Mouse (Mus musculus): ENCODE measurements at regions not wholly inside any gene's neighbourhood (a gene's known extent, or its start where the extent isn't known, plus 50 kb on each side); places are given as distances from the start of the nearest gene placed in this dataset.
A peak's percentile ranks its signal among the peaks of the same experiment; 100 is the strongest.
"Not testable (repeated sequence)": the region's sequence is repeated elsewhere in the genome, so short reads cannot be mapped to it uniquely, and the experiment has no call there.

DNA sequence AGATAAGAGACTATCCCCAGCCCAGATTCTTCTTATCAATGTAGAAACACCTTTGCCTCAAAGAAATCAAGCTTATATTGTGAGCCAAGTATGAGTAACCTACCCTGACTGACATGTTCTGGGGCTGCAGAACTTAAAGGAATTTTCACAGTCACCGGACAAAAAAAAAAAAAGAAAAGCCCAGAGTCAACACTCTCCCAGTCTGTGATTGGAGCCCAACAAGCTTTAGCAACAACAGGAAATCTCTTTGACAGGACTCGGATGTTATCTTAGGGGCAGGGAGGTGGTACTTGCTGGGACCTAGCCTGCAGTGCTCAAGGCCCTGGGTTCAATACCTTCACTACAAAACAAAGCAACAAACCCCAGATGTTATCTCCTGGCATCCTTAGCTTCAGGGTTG is 114.2 kb downstream of the Nectin1 start:
- DNase-seq: no peak

DNA sequence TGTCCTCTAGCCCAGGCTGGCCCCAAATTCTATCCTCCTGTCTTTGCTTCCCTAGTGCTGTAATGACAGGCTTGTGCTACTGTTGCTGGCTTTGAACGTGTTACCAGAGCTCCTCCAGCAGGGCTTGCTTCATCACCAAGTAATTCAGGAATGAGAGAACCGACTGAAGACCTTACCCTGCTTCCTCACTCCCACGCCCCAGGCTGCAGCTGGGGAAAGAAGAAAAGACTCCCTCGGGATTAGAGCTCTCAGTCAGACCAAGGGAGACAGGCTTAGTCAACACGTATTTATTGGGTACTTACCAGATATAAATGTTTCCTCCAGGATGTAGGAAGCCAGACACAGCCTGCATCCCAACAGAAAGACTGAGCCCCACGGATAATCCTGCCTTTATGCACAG is 115.0 kb downstream of the Nectin1 start:
- DNase-seq: no peak

DNA sequence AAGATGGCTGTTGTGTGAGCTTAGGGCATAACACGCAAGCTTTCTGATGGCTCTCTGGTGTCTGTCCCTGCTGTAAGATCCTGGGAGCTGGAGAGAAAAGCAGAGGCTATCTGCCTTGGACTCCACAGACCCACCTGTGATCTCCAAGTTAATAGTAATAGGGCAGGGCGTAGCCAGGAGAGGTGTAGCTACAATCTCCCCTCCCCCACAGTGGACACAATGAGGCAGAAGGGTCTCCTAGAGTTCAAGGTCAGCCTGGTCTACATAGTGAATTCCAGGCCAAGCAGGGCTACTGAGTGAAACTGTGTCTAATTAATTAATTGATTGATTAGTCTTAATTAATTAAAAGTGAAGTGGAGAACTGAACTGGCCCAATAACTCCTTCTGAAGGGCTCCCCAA is 116.5 kb downstream of the Nectin1 start:
- no peak for DNase-seq

DNA sequence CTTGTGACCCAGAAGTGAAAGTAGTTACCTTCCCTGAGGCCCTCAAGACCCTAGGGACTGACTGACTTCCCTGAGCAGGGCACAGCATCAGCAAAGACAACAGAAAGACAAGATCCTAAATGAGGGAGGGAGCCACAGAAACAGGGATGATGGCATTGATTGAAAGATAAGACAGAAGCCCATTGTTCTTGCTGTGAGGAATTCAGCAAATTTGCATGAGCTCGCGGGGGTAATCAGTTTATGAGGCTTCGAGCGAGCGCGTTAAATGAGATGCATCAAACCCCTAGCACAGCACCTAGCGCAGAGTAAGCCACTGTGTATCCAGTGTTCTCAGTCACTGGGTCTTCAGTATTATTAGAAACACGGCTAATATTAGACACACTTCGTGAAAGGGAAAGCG is 117.6 kb downstream of the Nectin1 start:
- no peak for DNase-seq

DNA sequence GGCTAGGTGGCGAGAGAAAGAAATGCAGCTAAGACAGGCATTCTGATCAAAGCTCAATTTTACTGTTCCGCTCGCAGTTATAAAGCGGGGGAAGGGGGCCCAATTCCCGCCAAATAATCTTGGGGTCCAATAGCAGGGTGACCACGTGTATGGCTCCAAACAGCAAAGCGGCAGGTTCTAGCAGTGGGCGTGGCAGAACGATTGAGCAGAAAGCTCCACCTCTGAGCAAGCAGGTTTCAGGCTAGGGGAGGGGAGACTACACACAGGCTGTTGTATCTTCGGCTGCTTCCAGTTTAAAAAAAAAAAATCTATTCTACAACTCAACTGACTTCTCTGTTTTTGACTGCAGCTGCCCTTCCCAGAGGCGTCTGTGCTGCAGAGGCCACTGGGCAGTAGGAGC is 118.2 kb downstream of the Nectin1 start:
- DNase-seq: not testable (repeated sequence)

DNA sequence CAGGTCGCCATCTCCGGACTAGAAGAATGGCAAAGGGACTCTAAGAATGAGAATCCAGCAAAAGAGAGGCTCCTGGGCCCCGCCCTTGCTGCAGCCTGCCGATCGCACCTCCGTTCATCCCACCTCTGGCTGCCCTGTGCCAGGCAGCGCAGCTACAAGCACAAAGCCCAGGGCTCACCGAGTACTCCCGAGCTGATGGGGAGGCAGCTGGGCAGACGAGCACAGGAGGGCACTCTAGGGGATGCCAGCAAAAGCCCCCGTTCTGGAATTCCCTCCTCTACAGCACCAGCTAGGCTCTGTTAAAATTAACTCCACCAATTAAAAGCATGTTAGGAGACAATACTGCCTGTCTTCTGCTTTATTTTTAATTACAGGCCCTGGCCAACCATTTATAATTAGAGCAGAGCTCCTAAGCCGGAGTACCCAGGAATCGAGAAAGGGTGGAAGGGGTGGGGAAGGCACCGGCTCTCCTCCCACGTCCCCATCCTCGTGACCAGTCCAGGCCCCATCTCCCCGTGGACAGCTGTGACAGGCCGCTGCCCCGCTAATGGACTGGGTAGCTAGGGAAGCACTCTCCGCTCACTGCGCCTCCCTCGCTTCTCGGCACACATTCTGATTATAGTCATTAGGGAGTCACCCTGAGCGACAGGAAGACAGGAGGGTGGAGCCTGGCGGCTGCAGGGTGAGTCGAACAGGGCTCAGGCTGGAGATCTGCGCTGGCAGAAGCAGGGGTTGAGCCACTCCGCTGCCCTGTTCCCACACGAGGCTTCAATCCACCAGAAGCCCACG is 120.0 kb downstream of the Nectin1 start:
- peak; percentile 20 to 22 for DNase-seq

DNA sequence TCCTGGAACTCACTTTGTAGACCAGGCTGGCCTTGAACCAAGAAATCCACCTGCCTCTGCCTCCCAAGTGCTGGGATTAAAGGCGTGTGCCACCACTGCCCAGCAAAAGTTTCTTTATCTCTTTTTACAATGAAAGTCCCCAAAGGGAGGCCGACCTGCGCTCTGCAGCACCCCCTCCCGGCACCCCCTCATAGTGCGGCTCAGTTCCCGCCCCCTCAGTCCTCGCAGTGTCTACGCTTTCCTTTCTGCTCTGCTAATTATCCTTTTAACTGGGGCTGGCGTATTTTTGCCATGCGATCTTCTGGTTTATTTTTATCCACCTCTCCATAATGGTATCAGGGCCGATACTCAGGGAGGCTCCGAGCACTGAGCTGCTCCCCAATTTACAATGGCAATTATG is 123.0 kb downstream of the Nectin1 start:
- no peak for DNase-seq

DNA sequence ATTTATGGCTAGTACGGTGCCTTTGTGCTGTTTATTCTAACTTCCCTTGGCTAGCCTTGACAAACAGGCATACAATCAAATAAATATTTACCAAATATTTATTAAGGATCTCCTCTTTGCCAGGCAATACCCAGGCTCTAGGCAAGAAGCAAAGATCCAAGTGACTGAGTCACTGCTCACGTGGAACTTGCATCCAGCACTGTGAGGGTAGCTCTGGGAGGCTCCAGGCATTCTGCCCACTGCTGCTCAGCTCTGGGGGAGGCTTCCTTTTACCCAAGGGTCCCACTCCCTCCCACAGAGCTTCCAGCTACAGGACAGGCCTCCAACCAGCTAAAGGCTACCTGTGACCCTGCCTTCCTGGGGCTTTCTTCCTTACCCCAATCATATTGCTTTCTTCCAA is 130.1 kb downstream of the Nectin1 start:
- DNase-seq: no peak

DNA sequence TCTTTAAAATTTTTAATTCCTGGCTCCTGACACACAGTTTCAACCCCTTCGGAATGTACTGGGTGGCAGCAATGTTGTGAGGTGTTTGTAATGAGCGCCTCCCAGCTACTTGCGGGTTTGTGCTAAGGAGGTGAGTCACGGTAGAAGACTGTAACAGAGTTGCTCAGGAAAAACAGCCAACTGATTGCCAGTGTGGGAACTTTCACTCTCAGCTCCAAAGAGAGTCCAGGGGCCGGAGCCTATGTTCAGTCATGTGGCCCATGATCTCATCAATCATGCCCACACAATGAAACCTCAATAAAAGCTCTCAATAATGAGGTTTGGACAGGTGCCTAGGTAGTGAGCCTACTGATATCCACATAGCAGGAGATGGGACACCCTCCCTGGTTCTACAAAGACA is 130.5 kb downstream of the Nectin1 start:
- no peak for DNase-seq

DNA sequence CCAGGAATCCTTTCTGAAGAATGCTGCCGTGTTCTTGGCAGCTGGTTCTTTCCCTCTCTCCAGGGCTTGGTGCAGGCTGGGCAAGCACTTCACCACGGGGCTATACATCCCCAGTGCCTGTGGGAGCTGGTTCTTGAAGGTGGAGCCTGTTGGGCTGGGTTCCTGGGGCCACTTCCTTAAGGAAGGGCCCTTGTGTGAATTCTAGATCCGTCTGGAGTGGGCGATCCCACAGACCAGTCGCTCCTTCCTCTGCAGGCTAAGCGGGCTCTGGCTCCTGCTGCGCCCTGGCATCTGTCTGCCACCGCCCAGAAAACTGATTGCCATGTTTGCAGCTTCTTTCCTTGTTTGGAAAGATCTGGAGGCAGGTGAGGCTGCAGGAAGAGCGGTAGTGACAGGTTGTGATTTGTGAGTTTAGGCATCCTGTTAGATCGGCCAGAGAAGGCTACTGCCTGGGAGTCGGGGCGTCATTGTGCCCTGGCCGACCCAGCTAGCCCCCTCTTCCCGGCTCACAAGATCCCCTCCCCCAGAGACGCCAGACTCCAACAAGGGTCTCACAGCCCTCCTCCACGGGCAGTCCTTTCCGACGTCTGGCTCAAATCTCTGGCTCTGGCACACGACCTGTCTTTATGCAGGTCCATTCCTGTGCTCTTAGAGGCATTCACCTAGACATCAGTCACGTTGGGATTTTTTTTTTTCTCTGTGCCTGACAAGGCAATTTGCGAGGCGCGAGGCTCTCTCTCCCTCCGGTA is 135.6 kb downstream of the Nectin1 start:
- peak; percentile 6 to 9 for DNase-seq

DNA sequence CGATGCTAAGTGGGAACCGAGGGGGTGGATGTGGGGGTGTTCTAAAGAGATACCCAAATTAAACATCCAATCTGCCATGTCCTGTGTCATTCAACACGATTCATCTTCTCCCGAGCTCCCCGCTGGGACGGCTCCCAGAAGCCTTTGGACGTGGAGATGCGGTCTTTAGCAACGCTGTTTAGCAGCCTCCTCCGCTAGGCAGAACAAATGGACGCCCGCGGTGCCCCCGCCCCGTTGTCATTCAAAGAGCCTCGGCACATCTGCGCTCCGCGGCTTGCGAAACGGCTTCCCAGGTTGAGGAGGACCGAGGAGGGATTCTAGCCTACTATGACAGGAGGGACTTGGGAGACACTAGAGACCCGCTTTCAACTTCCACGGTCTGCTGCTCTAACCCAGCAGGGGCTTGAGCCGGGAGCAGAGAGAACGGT is 136.2 kb downstream of the Nectin1 start:
- DNase-seq: peak; percentile 16 to 28

DNA sequence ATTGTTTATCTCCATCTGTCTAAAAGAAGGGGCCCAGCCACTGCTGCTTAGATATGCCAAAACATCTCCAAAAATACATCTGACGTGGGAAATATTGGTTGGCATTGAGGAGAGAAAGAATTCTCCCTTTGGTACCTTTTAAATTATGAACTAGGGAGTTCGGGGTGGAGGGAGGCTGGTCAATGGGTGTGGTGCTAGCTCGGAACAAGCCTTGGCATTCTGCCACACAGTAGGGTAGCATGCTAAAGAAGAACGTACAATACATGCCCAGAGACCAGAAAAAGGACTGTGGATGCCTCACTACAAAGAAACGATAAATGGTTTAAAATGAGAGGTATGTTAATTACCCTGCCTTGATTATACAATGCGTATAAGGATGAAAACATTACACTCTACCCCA is 149.3 kb downstream of the Nectin1 start:
- DNase-seq: no peak

DNA sequence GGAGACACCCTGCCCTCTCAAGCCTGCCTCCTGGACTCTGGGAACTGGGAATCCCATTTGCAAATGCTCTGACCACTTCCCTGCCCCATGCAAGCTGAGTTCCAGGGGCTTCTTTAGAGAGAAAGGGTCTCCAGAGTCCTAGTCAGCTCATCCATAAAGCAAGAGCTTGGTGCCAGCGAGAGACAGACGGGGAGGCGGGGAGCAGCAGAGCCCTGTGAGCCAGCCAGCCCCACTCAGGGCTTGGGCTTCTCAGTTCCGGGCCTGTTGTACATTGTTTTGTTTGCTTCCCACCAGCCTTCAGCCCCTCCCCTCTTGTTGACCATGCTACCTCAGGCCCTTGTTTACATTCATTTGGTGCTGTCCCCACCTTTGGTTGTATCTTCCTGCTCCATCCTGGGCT is 143.9 kb upstream of the Thy1 start:
- DNase-seq: no peak

DNA sequence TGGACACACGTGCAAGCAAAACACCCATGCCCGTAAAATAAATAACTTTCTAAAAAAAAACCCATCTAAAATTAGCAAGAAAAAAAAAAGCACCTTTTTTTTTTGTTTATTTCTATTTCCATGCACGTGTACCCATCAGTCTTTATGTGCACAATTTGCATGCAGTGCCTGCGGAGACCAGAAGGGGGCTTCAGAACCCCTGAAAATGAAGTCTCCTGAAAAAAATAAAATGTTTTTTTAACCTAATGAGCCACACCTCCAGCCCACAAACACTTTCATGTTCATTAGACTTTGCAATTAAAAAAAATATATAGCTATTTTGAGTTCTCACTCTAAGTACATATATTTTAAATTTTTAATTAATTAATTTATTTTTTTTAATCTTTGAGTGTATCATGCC is 134.9 kb upstream of the Thy1 start:
- DNase-seq: no peak

DNA sequence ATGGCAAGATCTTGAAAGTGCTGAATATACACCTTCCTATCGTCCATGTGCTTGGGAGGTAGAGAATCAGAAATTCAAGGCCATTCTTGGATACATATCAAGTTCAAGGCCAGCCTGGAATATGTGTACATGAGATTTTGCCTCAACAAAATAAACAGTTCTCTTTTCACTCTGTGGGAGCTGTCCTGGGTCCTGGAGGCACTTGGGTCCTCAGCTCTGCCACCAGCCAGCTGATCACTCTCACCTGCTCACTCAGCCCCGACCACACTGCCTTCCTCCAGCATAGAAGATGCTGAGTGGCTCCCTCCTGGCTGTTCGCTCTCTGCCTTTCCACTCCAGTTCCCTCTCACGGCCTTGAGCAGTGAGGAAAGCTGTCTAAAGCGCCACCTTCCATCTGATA is 128.2 kb upstream of the Thy1 start:
- no peak for DNase-seq

DNA sequence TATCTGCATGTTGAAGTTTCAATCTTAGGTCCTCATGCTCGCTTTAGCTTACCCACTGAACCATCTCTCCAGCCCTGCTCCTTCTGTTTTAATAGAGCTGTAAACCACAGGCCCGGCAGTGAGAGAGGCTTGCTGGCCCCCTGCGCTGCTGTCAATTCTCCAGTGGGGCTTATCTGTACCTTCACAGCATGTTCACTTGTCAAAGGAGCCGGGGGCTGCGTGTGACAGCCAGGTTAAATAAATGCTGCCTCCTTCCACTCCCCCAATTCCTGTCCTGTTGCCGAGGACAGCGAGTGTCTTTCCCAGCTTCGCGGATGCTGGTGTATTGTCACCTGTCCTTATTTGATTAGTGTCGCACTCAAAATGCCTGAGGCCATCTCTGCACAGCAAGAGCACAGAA is 125.7 kb upstream of the Thy1 start:
- DNase-seq: no peak

DNA sequence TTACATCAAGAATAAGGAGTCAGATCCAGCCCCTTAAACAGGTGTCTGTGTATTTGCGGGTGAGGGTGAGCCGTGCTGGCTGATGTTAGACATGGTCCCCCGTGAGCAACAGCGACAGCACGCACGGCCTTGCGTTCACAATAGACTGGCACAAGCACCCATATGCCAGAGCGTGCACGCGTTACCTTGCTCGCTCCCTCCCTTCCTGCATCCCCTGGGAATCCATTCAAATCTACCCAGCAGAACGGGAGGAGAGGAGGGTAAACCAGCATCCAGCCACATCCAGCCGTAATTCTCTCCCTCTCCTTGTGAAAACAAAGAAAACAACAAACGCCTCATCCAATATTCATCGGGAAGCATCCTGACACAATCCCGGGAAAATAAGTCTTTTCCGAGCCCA is 124.2 kb upstream of the Thy1 start:
- DNase-seq: no peak

DNA sequence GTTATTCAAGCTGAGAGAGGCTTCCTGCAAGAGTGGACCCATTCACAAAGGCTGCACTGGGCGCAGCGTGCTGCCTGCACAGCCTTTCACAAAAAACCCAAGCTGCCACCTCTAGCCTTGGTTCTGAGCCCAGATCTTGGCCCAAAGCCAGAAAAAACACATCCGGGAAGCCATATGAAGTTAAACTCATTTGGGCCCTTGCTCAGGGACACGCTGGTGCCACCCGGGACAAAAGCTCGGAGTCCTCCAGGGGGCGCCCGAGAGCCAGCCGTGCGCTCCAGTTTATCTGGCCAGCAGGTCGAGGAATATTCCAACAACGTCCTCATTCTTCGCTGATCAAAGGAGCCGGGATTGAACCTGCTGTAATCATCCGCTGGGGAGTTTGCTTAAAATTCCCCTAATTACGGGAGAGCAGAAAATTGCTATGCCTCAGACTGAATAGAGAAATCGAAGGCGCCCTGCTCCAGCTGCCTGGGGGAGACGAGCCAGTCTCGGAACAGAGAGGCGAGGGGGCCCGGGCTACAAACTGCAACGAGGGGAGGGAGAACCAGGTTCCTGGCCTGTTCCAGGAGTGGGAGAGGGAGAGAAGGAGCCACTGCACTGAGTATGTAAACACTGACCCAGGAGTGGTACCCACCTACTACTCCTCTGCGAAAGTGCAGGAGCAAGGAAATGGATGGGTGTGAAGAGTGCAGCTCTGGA is 123.0 kb upstream of the Thy1 start:
- peak; percentile 87 to 93 for DNase-seq

DNA sequence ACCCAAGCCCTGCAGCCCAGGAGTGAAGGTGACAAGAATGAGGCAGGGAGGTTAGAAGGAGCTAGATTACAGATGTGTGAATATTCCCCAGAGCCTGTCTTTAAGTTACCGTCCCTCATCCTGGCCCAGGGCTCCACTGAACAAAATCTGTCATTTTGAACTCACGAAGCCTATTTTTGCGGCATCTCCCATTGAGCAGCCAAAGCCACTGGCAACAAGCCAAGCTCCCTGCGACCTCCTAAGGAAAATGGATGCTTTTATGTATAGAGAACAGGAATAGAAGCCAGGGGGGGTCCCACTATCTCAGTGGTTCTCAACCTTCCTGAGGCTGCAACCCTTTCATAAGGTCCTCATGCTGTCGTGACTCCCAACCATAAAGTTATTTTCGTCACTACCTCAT is 121.0 kb upstream of the Thy1 start:
- DNase-seq: no peak

DNA sequence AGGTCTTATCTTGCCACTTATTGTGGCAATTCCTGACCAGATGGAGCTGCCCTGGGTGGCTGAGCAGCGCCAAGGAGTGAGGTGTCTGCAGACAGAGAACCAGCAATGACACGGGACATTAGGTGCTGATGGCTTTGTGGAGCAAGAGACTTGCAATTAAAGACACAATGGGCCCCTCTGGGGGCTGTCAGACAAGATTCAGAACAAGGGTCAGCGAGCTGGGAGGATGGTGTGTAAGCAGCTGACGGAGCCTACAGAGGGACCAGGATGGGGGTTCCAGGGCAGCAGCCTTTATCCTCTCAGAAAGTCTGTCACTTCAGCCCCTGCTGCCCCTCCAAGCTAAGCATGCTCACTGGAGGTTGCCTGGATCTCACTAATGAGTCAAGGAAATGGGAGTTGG is 120.1 kb upstream of the Thy1 start:
- DNase-seq: peak in 1 of 2 experiments; percentile 30

DNA sequence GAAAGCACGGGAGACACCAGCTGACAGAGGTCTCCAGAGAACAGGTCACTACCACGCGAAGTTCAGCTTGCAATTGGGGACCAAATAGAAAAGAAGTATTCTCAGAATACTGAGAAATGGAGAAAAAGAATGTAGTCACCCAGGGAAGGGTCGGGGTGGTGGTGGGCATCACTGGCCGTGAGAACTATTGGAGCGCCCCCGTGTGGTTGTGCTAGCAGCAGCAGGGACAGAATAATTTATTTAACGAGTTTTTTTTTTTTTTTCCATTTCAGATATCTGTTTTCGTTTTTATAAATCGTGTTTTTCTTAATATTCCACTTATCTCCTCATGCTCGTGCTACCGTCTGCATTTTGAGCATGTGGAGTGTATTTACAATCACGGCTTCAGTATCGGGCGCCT is 118.4 kb upstream of the Thy1 start:
- DNase-seq: peak; percentile 34 to 63

DNA sequence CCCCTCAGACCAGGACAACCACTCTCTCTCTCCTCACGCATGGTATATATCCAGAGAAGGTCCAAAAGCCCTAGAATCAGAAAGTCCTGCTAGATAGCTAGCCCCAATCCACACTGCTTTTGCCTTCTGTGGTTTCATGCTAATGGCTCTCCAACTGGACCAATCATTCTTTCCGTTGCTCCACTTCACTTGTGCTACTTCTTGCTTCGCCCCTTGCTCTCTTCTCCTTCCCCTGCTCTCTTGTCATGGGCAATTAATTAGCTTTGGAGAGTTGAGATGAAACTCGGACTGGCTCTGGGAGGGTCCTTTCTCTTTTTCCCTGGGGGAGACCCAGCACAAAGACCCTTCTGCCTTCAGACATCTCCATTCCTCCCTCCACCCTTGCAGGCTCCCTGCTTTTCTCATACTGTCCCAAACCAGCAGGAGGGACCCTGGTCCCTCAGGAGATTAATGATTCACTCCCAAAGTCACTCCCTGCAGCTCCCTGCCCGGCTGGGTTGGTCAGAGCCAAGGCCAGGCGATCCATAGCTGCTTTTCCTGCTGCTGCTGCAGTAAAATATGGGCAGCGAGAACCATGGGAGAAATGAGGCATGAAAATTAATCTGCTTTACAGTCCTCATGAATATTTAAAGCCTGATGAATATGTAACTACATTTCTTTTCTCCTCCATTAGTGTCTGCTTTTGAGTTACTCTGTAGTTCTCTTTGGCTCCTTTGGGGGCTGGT is 113.7 kb upstream of the Thy1 start:
- no peak for DNase-seq

DNA sequence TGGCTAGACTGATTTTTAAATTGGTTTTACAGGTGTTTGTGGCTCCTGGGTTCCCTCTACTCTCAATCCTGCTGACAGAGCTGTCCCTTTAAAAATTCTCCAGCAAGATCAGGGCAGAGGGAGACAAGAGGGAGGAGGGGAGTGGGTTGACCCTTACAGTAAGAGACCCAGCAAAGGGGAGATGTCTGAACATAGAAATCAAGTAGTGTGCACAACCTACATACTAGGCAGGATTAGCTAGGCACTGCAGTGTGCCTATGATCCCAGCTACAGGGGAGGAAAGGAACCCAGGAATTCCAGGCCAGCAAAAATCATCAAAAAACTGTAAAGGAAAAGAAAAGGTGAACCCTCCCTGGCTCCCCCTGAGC is 113.2 kb upstream of the Thy1 start:
- DNase-seq: no peak

Data from cerebellum, postnatal 25 days (tissue).